Mouse (Mus musculus) urinary bladder, adult 18-20 months (tissue): Measurements from ENCODE around the gene Tor3a.

Source experiments
- DNase-seq, 2 experiments: peaks; one replicate each; pipeline ENCODE4 v3.0.0; 2022; ENCODE audit warnings: low spot score in 2 of 2, mixed read lengths in 2 of 2

Tor3a gene

DNA sequence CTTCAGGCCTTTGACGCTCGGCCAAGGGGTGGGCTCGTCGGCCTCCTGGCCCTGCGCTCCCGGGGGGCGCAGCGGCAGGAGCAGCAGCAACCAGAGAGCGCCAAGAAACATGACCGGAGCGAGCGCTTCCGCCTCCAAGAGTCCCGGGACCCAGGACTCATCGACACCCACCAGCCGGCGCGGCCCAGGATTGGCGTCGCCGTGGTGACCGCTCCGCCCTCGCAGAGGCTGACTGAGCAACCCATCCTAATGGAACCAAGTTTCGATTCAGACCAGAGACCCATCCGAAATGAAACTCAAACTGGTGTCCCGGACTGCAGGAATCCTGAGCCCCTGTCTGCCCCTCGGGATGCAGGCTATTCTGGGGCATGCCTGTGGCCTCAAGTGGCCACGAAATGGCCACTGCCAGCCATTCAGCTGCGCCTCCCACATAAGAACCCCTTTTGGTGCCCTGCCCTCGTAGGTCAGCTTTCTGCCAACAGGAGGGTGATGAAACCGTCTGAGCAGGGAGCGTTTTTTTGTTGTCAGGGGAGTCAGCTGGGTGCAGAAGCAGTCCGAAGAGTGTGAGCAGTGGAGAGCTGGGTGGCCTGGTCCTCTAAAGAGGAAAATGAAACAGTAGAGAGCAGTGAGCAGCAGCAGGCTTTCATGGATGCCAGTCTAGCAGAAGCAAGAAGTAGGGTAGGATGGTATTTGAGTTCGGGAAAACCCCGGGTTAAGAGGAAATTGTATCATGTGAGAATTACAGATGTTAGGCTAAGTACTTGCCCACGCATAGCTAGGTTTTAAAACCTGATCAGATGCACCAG, at the start of gene Tor3a:
Gene Tor3a, minus strand, starts transcription at position 162 of the 806 bp plus-strand sequence.
- DNase-seq, result peak; percentile 61 to 80

DNA sequence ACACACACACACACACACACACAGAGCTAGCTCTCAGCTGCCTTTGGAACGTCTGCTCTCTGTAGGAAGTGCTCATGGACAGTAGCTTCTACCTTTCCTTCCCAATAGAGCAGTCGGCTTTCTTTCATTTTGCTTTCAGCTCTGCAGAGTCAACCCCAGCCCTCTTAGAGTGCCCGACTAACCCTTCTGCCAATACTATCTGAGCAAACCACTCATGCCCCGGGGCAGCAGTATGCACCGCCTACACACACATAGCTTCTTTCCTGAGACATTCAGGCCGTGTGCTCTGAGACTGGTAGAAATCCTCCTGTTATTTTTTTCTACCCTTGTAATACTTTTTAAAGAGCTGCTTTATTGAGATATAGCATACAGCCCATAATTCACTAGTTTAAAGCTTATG, 47.9 kb upstream of the Tor3a start:
- no peak for DNase-seq

DNA sequence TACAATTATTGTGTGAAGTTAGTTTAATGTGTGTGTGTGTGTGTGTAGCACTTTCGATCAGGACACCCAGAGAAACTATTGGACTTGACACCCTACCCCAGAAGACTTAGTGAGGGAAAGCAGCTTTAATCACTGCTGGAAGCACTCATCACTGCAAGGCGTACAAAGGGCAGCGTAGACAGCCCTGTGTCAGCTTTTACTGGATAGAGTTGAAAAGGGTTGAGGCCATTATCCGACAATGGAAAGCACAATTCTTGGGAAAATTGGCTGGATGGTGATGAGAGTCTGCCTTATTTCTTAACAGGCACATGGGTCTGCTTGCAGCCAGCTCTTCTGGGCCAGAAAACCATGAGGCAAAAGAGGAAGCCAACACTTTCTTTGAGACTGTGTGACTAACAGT, 45.9 kb upstream of the Tor3a start:
- no peak for DNase-seq

DNA sequence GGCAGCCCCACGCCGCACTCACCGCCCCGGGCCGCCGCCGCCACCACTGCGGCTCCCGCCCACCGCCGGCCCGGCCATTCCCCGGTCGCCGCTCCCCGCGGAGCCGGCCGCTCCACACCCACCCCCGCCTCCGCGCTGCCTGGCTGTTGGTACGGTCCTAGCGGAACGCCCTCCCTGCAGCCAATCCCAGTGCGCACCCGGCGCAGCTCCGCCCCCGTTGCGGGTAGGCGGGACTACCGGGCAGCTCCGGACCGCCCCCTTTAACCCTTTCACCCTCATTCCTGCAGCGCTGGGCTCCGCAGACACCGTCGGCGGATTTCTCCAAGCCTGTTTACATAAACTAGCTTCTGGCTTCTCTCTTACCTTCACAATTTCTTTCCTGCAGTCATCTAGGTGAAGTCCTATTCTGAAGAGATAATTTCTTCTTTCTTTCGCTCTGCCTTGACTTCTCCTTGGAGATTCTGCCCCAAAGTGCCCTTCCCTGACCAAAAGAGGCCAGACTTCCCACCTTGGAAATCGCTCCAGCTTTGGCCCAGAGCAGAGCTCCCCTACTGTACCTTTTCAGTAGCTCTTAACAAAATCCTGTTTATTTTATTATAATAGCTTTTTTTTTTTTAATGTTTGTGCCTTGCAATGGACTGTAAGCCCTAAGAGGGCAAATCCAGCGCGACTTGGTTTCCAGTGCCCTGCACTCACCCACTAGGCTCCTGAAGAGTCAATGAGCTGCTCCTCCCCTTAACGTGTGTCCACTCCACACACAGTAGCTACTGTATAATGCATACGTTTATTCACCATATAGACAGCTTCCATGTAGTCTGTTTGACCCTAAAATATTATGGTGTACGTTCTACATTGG, 45.0 kb upstream of the Tor3a start, which contains the start of gene Fam20b:
Gene Fam20b, minus strand, starts transcription at position 137 of the 856 bp plus-strand sequence.
- DNase-seq, result peak; percentile 95 to 96

DNA sequence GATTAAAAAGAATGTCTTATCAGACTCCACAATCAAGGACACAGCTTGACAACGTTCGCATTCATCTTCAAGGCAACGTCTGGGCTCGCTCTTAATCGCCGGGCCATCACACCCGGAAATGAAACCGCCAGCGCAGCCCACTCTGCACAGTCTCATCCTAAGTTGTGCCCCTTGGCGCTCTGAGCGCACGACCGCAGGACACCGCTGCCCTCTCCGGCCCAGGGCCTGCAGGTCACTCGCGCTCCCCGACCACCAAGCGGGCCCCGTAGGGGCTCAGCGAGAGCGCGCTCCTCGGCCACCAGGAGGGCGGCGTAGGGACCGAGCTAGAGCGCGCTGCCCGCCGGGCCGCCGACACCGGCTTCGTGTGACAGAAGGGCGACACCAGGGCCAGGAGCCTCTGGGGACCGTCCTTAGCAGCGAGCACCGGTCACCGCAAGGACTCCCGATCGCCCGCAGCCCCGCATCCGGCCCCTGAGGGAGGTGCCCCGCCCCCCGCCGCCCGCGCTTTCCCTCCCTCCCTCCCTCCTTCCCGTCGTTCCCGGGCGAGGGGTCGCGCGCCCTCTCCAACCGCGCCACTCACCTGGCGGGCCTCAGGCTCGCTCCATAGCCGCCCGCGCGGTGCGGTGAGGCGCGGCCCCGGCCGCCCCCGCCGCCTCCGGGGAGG, 44.3 kb upstream of the Tor3a start:
- peak; percentile 8 to 64 for DNase-seq

DNA sequence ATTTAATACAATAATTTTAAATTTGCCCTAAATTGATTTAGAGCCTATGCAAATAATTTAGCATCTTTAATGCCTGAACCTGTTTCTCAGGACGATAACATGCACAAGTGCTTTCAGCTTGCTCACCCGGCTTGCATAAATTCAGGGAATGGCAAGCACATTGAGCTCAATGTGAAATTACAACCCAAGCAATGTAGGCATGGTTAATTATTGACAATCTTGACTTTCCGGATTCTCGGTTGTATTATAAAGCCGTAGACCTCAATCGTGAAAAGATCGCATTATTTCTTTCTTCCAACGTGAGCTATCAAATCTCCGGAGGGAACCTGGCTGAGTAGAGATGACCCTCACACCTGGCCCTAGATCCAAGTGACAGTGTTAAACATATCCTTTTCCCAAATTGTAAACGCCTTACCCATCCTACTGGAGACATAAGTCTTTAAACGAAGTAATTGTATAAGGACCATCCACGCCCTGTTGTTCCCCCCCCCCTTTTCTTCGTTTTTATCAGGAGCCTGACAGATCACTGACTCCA, 43.7 kb upstream of the Tor3a start:
- peak in 1 of 2 experiments; percentile 16 for DNase-seq

DNA sequence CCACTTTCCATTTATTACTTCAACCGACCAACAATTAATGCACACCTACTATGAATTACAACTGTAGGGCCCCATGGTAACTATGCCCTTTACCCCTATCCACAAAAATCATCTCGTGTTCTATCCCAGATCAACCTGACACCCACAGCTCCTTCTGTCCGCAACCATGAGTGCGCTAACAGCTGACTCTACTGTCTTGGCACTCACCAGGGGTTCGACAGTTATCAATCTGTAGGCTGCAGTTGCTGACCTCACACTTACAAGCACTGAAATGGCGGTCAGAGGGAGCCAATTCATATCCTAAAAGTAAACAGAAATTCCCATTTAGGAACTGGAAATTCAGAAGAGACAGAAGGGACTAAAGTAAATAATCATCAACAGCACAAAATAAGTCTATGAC, 42.5 kb upstream of the Tor3a start:
- no peak for DNase-seq

DNA sequence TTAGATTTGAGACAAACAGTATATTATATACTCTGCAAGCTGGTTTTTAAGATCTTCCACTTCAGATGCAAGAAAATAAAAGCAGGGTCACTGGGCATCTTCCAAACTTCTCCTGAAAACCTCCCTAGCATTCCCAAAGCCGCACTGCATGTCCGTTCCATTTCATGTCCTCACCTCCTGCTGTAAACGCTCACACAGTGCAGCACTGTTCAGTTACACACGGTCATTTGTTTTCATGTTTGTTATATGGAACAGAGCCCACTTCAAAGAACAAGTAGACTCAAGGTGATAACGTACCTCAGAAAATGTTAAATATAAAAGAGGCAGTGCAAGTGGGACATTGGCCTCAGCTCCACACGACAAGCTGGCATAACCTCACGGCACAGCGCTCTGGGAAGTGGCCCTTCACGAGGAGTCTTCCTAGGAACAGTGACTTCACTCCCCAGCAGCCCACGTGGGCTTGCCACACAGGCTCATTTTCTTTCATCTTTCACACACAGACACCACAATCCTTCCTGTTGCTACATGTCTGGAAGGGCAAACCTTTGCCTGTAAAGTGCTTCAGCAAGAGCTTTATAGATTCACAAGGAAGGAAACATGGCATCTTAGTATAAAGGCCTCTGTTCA, 36.4 kb upstream of the Tor3a start:
- peak in 1 of 2 experiments; percentile 9 for DNase-seq

DNA sequence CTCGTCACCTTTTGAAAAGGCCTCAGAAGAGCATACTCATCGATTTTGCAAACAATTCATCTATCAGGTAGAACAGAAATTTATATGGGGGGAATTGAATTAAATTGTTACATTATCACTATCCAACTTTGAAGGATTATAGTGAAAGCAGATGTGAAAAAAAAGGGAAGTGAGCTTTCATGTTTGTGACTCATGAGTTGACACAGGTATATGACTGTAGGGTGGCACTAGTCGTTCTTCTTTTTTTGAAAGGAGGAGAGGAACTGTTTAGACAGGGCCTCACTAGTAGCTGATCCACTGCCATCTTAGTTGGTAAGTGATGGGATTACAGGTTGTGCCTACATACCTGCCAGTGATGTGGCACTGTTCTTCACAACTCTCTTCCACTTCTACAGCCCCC, 34.5 kb upstream of the Tor3a start:
- no peak for DNase-seq

DNA sequence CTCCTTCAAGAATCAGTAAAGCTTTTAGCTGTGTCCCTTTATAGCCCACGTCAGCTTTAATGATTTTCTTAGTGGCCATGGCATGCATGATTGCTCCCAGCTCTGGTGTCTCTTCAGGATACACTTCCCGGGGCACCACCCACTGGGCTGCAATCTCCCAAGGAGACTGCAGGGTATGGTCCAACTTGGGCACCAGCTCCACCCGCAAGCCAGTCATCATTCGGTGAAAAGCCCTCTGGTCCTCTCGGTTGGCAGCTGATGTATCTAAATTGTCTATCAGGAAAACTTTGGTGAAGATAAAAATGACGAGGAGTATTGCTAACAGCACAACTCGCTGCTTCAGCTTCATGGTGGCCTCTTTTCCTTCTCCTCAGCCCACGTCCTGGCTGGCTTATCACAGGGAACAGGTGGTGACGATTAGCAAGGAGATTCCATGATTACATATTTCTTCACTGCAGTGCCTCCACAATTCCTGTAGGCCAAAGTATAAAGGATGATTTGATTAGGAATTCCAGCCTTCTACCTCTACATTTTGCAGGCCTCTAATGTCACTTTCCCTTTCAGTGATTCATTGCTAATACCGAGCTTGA, 31.6 kb upstream of the Tor3a start:
- no peak for DNase-seq

DNA sequence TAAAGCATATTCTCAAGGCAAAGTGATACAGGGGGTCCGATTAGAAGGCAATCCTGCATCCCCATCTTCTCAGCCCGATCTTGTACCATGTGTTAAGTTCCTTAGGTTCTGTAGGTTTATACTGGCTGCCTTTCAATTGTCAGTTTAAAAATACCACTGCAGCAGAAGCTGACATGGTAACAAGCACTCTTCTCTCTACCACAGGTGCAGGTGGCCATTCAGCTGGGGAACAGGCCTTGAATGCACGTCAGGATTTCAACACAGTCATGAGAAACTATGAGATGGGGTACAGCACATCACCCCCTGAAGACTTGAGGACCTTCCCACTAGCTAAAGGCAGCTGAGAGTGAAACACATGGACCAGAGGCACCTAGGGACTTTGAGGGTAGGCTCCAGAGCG, 29.3 kb upstream of the Tor3a start:
- no peak for DNase-seq

DNA sequence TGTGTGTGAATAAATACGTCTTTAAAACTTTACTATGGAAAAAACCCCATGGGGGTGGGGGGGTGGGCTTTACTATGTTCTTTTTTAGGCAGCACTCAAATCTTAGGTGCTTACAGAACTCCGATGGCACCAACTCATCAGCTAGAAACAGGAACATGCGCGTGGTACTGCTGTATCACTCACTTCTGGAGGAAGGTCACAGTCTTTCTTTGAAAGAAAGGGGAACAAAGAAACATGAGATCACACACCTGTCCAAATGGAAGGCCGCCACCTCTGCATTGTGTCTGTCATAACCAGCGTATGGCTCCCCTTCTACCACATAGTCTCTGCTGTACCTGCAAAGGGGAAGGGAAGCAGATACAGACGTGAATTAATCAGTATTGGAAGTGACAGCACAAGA, 28.0 kb upstream of the Tor3a start:
- DNase-seq, result no peak

DNA sequence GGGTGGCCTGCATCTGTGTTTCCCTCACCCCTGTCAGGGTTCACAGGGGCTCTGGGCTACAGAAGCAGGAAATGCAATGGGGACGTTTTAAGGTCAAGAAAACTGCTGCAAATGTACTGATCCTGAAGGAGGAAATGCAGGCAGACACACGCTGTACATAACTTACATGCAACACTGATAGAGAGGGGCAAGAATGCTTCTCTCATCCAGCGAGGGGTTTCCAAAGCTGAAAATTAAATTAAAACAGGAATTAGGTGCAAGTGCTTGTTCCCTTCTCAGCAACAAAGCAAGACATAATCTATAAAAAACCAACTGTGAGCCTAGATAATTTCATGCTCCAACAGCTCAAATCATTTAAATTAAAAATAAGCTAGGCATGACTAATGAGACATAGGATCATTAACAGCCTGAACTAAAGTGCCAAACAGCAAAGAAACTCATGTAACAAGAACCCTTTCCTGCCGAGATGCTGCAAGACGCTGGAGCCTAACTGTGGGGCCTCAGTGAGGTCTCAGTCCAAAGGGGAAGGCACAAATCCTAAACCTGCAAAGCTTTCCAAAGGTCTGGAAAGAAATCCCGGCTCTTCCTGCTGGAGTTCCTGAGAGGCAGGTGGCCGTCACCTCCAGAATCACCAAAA, 12.0 kb upstream of the Tor3a start:
- DNase-seq, result no peak

DNA sequence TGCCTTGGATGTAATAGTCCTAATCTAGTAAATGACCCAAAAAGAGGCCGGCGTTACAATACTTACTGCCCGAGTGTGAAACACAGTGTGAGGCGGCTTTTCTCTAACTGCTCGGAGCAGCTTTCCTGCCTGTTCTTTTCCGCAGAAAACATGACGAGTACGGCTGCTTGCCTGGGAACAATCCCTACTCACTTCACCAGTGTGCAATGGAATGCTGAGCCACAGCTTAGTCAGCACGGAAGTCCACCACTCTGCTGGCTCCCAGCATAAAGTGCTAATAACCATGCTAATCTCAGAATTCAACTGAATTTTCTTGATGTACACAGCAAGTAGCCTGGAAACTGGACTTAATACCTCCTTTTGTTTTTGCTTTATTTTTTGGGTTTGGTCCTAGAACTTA, 5.4 kb upstream of the Tor3a start:
- DNase-seq, result no peak

DNA sequence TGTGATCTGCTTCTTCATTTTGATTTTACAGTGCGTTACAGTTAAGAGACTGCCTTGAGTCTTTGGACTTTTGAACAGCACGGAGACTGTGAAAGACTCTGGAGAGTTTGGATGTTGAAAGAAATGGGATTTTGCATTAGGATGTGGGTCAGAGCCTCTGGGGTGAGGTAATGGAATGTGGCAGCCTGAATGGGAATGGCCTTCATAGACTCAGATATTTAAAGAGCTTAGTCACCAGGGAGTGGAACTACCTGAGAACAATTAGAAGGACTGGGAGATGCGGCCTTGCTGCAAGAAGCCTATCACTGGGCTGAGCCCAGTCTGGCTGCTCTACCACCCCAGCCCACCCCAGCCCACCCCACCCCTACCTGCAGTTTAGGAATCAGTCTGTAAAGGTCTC, 3.1 kb upstream of the Tor3a start:
- DNase-seq, result no peak

DNA sequence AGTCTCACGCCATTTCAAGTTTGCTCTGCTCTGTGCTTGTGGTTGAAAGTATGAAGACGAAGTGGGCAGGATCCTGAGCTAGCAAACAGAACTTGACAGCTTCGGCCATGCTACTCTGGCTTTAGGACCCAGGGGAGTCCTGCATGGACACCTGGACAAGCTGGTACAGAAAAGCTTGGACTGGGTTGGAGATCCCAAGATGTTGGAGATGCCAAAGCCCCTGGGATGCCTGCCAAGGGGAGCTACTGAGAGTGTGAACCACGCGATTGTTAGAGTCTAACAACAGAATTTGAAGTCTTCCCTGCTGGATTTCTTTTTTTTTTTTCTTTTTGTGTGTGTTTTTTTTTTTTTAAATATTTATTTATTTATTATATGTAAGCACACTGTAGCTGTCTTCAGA, 2.4 kb upstream of the Tor3a start:
- DNase-seq, result no peak

DNA sequence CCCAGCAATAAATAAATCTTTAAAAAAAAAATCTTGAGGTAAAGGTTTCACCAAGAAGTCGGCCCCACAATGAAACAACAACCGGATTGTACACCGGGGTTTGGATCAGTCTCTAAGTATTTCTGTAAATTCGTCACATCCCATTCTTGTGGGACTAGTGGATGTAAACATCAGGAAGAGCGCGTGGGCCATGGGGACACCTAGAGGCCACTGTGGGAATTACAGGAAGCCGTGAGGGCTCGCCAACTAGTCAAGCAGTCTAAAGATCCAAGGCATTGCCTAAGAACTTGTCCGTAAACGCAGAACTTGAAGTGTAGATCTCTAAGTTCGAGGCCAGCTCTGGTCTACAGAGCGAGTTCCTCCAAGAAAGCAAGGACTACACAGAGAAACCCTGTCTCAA, 2.0 kb upstream of the Tor3a start:
- DNase-seq, result no peak

DNA sequence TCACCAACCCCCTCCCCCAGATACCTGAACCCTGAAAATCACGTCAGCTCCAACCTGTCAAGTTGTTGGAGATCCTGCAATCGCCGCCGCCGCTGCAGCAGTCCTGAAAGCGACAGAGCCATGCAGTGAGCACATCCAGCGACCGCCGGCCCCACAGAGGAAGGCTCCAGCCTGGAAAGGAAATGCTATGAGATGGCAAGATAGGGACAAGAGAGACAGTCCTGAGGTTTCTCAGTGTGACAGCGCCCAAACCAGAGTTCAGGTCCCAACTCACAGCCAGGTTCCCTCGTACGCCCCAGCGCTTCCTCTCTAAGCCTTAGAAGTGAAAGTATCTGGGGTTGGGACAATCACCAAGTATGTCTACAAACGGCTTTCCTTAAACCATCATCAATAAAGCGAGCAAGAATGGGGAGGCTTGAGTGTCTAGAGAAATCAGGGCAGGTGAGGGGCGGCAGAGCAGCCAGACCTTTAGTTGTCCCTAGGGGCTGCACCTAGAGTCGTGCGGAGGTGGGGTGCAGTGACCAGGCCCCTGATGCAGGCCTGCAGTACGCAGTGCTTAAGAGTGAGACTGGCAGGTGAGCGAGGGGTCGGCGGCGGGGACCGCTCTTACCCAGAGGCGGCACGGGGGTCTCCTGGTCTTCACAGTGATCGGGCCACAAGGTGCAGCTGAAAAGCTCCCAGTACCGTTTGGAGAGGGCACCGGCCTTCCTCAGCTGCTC, 521 bp downstream of the Tor3a start:
- no peak for DNase-seq

DNA sequence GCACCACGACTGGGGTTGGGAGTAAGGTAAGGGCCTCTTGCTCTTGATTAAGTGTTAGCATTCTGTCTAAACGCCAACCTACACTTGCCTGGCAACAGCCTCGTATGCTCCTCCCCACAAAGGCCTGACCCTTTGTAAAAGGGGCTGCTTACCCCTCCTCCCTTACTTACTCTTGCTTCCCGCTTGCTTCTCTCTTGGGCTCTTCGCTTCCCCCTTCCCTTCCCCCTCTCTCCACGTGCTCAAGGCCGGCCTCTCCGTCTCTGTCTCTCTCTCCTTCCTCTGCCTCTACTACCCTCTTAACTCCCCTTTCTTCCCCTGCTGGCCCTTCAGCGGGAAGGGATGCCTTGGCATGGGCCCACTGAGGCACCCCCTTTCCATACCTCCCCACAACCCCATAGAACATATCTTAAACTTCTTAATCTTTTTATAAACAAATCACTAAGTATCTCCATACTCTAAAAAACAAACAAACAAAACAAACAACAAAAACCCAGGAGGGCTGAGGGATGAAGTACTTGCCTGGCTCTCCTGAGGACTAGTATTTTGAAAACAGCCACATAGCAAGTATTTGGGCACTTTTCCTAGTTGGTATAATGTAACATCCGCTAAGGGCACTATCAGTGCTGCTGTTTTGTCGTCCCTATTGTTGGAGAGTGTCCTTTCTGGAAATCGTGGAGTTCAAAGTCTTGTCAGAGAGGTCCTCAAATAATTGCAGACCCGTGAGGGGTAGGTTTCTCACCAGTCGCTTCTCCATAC, 1.3 kb downstream of the Tor3a start:
- DNase-seq, result no peak
